Mouse (Mus musculus) kidney, postnatal 36 days (tissue): ENCODE data around the gene Ifi214.
"Not testable (repeated sequence)": the region's sequence is repeated elsewhere in the genome, so short reads cannot be mapped to it uniquely, and the experiment has no call there.

Experiments
- DNase-seq, 2 experiments: peaks; one replicate each; pipeline ENCODE4 v3.0.0; 2021 to 2022; ENCODE audit warnings: mixed read lengths in 2 of 2

Gene Ifi214

GRCm38 (mm10) chr1:173535791-173536190 is at the start of gene Ifi214:
Gene Ifi214, minus strand, starts transcription at chr1:173535957.
- not testable (repeated sequence) for DNase-seq

DNA sequence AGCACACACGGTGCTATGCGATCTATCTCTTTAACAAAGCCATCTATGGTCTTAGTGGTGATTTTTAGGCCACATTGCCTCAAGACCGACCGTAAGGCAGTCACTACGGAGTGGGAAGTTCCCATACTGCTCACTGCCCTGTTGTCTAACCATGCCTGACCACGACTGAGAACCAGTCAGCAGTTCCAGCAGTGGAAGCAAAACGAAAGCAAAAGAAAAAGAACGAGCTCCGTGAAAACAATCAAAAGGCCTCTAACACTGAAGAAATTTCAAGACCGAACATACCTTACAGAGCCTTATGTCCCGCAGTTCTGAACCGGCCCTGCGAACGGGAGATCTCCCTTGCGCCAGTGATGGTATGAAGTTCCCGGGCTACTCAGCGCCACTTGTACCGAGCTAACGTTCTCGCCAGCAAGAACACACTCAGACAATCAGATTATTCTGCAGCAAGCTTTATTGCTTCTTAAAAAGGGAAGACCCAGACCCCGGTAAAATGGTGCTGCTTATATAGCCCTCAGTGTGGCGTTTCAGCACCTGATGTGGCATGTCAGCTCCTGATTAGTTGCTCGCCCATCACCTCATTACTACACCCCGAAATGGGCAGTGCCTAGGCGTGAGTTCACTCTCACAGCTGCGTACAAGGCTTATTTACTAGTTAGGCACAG is 44.3 kb upstream of the Ifi214 start:
- no peak for DNase-seq

DNA sequence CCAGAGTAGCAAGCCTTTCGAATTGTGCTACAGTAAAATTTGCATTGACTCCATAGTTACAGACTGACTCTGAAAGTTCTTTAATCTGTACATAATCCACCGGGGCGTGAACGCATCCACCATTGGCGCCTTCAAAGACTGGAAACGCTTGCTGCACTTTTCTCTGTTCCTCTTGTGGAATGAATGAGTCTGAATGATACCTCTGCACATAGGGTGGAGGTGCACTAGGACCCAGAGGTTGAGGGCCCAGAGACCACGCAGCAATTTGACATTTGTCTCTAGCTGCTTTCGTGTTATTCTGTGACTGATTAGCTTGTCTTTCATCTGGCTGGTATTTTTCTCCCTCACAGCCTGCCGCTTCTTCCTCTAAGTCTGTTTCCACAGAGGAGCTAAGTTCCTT is 43.3 kb upstream of the Ifi214 start:
- no peak for DNase-seq

DNA sequence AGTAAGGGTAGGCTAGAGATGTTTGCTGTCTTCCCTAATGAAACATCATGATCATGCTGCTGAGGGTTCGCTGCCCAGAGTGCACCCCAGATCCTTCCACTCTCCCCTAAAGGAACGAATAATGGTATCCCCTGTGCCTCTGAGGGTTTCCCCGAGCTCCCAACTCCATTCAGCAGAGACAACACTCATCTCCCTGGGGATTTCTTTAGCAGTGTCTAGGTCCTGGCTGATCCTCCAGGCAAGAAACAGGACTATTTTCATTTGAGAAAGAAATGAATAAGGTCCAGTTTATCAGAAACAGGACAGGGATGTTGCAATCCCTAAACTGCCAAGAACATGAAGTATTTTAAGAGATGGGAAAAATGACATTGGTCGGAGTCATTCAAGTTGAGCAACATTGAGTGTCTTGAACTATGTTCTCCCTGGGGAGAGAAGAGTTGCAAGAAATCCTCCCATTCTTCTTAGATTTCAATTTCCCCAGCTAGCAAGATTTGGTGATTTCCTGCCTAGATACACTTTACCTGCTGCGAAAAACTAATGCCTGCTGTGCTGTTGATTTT is 14.8 kb upstream of the Ifi214 start:
- not testable (repeated sequence) for DNase-seq

- DNase-seq: not testable (repeated sequence)
Measured at GRCm38 (mm10) chr1:173548798-173549197, 13.0 kb upstream of the Ifi214 start.

DNA sequence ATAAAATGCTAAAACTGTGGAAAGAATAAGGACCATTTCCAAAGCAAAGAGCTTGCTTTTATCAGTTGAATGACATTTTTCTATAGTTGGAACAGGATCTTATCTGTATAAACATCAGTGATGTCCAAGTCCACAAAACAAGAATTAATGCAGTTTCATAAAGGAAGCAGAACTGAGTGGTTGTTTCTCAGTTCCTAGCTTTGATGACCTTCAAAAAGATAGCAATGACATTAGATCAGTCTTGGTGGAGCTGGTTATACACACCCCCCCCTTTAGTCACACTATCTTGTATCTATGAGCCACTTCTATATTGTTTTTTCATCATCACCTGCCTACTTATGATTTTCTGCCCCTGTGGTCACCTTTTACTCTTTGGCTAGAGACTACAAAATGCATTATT is 14.3 kb downstream of the Ifi214 start:
- DNase-seq: no peak

GRCm38 (mm10) chr1:173510595-173510994 is 25.2 kb downstream of the Ifi214 start:
- not testable (repeated sequence) for DNase-seq

- DNase-seq: not testable (repeated sequence)
Measured at GRCm38 (mm10) chr1:173491483-173491882, 44.3 kb downstream of the Ifi214 start.

- not testable (repeated sequence) for DNase-seq
Measured at GRCm38 (mm10) chr1:173490812-173491480, 44.8 kb downstream of the Ifi214 start, which contains the start of gene Ifi206. Gene Ifi206, minus strand, starts transcription at chr1:173491041.

DNA sequence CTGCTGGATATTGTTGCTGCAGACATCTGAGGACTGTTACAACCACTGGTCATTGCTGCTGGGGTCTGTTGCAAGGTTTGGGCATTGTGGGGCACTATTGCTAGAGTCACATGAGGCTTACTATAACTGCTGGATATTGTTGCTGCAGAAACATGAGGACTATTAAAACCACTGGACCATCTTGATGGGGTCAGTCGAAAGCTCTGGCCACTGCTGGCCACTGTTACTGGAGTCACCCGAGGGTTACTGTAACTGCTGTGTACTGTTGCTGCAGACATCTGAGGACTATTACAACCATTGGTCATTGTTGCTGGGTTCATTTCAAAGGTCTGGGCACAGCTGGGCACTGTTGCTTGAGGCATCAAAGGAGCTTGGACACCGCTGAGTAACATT is 54.6 kb downstream of the Ifi214 start:
- not testable (repeated sequence) for DNase-seq

DNA sequence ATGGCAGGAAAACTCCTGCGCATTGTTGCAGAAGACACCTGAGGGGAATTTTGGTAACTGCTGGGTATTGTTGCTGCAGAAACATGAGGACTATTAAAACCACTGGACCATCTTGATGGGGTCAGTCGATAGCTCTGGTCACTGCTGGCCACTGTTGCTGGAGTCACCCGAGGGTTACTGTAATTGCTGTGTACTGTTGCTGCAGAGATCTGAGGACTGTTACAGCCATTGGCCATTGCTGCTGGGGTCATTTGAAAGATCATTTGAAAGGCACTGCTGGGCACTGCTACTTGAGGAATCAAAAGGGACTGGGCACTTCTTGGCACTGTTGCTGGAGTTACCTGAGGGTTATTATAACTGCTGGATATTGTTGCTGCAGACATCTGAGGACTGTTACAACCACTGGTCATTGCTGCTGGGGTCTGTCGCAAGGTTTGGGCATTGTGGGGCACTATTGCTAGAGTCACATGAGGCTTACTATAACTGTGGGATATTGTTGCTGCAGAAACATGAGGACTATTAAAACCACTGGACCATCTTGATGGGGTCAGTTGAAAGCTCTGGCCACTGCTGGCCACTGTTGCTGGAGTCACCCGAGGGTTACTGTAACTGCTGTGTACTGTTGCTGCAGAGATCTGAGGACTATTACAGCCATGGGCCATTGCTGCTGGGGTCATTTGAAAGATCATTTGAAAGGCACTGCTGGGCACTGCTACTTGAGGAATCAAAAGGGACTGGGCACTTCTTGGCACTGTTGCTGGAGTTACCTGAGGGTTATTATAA is 55.2 kb downstream of the Ifi214 start:
- DNase-seq: not testable (repeated sequence)
